Mouse (Mus musculus) neural tube, embryonic 14.5 days (tissue): ENCODE data around the gene Isyna1. TPM values are rescaled to one million over a fixed set of nuclear protein-coding genes. Genes with fewer than 3 reads are reported as not detected.
A peak's percentile ranks its signal among the peaks of the same experiment; 100 is the strongest.

Experiments used
- ATAC-seq: fragments of 200-750 bp; cut with Nextera tagmentation; 2 replicates; pipeline ENCODE4 v1.8.0; 2017; ENCODE audit warnings: low read depth, mild to moderate bottlenecking, moderate TSS enrichment, moderate library complexity
- H3K27ac ChIP-seq: fragments of 300-500 bp; sonication (generic); 2 replicates; pipeline ENCODE4 v1.5.1; 2014; ENCODE audit warnings: low read depth, mild to moderate bottlenecking, control low read depth, low read length, moderate library complexity, mixed read lengths
- H3K27me3 ChIP-seq: fragments of 300-500 bp; sonication (generic); 2 replicates; pipeline ENCODE4 v1.6.1; 2014; ENCODE audit warnings: low read length; ENCODE audit not compliant: control insufficient read depth, insufficient read depth
- H3K36me3 ChIP-seq: fragments of 300-500 bp; sonication (generic); 2 replicates; pipeline ENCODE4 v1.6.1; 2014; ENCODE audit warnings: low read length, mixed read lengths; ENCODE audit not compliant: control insufficient read depth, insufficient read depth
- H3K4me1 ChIP-seq: fragments of 300-500 bp; sonication (generic); 2 replicates; pipeline ENCODE4 v1.6.1; 2014; ENCODE audit warnings: low read length; ENCODE audit not compliant: control insufficient read depth, insufficient read depth
- H3K4me2 ChIP-seq: fragments of 300-500 bp; sonication (generic); 2 replicates; pipeline ENCODE4 v1.6.1; 2014; ENCODE audit warnings: mild to moderate bottlenecking, low read depth, low read length, control low read depth
- H3K4me3 ChIP-seq: fragments of 300-500 bp; sonication (generic); 2 replicates; pipeline ENCODE4 v1.5.1; 2014; ENCODE audit warnings: low read depth, low read length, control low read depth, mixed read lengths
- H3K9ac ChIP-seq: fragments of 300-500 bp; sonication (generic); replicated peaks from 2 replicates; pipeline ENCODE4 v1.6.1; 2014; ENCODE audit warnings: low read depth, mild to moderate bottlenecking, control low read depth, low read length, mixed read lengths
- H3K9me3 ChIP-seq: fragments of 300-500 bp; sonication (generic); 2 replicates; pipeline ENCODE4 v1.6.1; 2016; ENCODE audit warnings: low read length; ENCODE audit not compliant: control insufficient read depth
- WGBS: fragments of 180-500 bp; shearing (Covaris S2); extraction: QIAGEN DNeasy Blood & Tissue Kit; methylation state at CpG from one replicate; pipeline ENCODE4 v1.1.7; 2014; 5-methylcytosine and 5-hydroxymethylcytosine counted together
- polyA plus RNA-seq: library from polyadenylated mRNA; unstranded; fragments of >200 nt; fragmentation: Nextera tagmentation; extraction: Ambion mirVana; gene quantifications from 2 replicates; pipeline ENCODE4 v1.2.1, GENCODE M21; 2014

Isyna1 gene
- polyA plus RNA-seq, 1 experiment from 2014 or later, result 65.5 TPM

DNA sequence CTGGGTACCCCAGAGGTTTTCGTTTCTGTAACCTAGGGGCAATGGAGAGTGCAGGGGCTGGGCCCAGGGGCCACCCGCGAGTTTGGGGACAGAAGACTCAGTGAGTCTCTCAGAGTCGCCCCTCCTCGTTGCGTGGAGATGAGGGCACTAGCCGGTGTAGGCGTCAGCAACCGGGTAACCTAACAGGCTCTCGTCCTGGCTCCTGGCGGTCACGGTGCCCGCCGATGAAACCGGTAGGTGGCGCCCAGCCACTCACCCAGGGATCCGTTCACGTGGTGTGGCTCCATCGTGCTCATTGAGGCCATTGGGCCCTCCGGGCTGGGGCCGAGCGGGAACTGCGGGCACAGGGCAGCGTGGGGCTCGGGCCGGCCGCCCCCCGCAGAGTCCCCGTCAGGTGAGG lies 4.1 kb downstream of the Isyna1 start:
- H3K4me2 ChIP-seq, result peak overlapping the region; percentile 68
- no peaks in the 10 kb centered on the region for H3K9me3 ChIP-seq
- H3K4me3 ChIP-seq, result peak overlapping the region; percentile 31
- peaks cover 54% of the 10 kb centered on the region for H3K4me1 ChIP-seq
- no peaks in the 10 kb centered on the region; the same call in 1 of the 2 replicates for H3K36me3 ChIP-seq
- H3K9ac ChIP-seq, result peak overlapping the region; percentile 58
- H3K27me3 ChIP-seq, result no peaks in the 10 kb centered on the region
- under 1% methylated on average over 28 of the region's 29 CpGs for WGBS
- ATAC-seq, result peak; percentile 10; the same call in 1 of the 2 replicates
- H3K27ac ChIP-seq, result no peak overlapping the region

DNA sequence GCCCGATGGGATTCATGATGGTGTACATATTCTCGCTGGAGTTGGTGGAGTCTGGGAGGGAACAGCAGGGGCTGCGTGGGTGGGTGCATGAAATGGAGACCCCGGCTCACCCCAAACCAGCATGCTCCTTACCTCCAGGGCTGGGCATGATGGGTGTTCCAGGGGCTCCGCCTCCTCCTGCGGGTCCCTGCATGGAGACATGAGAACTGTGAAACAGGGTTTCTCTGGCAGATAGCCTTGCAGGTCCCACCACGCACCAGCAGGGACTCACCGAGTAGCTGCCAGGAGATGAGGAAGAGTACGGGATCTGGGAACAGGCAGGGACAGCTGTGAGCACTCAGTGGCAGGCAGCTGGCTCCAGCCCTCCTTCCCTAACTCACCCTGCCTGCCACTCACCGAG lies 4.5 kb downstream of the Isyna1 start:
- 16% methylated on average over 10 of the region's 10 CpGs for WGBS
- H3K27ac ChIP-seq, result no peak overlapping the region
- peaks cover 52% of the 10 kb centered on the region for H3K4me1 ChIP-seq
- peak overlapping the region; percentile 31 for H3K4me3 ChIP-seq
- H3K9ac ChIP-seq, result no peak overlapping the region; the same call in 1 of the 2 replicates
- no peaks in the 10 kb centered on the region; the same call in 1 of the 2 replicates for H3K36me3 ChIP-seq
- no peak for ATAC-seq
- H3K4me2 ChIP-seq, result peak overlapping the region; percentile 68
- no peaks in the 10 kb centered on the region for H3K27me3 ChIP-seq
- H3K9me3 ChIP-seq, result no peaks in the 10 kb centered on the region

DNA sequence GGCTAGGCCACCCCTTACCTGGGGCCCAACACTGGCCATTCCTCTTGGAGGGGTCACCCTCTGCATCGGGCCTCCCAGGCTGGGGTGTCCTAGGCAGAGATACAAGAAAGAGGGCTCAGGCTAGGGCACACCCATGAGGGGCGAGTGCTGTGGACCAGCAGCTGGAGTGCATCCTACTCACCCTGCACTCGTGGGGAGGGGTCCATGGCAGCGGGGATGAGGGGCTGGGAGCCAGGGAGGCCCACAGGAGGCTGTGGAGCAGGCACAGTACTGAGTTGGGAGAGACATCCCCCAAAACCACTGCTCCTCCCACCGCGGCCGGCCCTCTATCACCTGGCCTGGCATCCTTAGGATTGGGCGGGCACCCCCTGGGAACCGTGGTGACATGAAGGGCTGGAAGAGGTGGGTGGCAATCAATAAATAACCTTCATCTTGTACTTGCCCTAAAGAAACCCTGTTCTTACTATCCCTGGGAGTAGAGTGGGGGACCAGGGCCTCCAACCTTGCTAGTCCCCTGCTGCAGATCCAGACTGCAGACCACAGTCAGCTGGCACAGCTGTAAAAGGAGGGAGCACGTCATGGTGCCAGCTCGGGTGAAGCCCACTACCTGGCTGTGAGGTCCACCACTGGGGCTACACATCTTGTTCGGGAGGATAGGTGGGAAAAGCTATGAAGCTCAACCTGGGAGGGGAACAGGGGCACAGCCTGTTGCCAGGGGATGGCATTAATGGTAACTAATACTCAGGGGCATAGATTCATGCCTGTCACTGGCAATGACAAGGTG lies 5.5 kb downstream of the Isyna1 start:
- Histone ChIP-seq H3K27ac (no peak overlapping the region), H3K27me3 (no peaks in the 10 kb centered on the region), H3K4me3 (no peak overlapping the region), H3K9ac (no peak overlapping the region), H3K4me2 (no peak overlapping the region), H3K9me3 (no peaks in the 10 kb centered on the region), H3K4me1 (peaks cover 49% of the 10 kb centered on the region), H3K36me3 (no peaks in the 10 kb centered on the region; the same call in 1 of the 2 replicates)
- 86% methylated on average over 12 of the region's 12 CpGs for WGBS
- ATAC-seq, result no peak

DNA sequence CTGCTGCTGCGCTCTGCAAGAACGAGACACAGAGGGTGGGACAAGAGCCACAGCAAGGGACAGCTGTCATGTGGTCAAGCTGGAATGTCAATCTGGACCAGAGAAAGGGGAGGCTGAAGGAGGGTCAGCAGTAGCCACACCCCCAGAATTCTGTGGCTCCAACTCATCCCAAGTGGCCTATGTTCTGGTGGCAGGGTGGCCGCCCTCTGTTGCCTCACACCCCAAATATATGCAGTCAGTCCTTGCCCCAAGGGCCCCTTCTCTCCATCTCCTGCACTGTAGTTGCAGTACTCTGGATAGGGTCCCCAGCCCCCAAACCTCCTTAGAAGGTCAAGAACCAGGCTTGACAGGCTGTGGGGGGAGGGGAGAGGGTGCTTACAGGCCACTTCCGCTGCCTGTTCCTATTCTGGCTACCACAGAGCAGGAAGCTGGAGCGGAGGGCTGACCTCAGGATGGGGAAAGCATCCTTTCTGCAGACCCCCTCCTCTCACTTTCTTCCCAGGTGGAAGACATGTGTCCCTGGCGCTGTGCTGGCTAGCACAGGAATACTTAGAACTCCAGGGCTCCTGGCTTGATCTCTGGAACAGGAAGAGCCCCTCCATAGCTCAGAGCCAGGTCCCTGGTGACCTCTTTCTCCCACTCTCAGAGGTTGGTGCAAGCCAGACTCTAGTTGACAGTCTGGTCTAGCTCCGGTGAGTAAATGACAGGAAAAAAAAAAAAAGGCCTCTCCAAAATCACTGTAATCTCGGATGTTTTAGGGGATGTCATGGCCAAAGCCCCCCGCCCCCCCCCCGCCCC lies 6.5 kb downstream of the Isyna1 start:
- Histone ChIP-seq H3K4me3 (no peak overlapping the region), H3K27me3 (no peaks in the 10 kb centered on the region), H3K4me2 (peak overlapping the region; percentile 43), H3K27ac (peak overlapping the region; percentile 58), H3K9me3 (no peaks in the 10 kb centered on the region), H3K4me1 (peaks cover 41% of the 10 kb centered on the region), H3K36me3 (no peaks in the 10 kb centered on the region; the same call in 1 of the 2 replicates), H3K9ac (no peak overlapping the region; the same call in 1 of the 2 replicates)
- 17% methylated on average over 10 of the region's 10 CpGs for WGBS
- ATAC-seq, result no peak

DNA sequence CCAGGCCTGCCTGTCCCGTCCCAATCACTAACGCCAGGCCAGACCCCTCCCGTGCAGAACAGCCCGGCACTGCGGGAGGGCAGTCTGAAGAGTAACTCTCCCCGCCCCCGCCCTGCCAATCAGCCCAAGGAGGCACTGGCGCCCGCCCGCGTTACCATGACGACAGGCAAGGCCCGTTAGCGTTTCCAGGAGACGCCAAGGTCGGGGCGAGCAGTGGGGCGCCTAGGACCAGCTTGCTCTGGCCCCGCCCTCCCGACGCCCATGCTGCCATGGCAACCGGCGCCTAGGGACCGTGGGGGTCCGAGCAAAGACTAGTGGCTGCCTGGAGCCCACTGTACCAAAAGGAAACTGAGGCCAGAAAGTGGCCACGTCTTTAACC lies 7.1 kb downstream of the Isyna1 start:
- Histone ChIP-seq H3K9me3 (no peaks in the 10 kb centered on the region), H3K4me1 (peaks cover 41% of the 10 kb centered on the region), H3K9ac (no peak overlapping the region), H3K4me2 (peak overlapping the region; percentile 43), H3K27ac (peak overlapping the region; percentile 58), H3K36me3 (no peaks in the 10 kb centered on the region; the same call in 1 of the 2 replicates), H3K4me3 (no peak overlapping the region), H3K27me3 (no peaks in the 10 kb centered on the region)
- under 1% methylated on average over 24 of the region's 26 CpGs for WGBS
- ATAC-seq, result peak; percentile 58

DNA sequence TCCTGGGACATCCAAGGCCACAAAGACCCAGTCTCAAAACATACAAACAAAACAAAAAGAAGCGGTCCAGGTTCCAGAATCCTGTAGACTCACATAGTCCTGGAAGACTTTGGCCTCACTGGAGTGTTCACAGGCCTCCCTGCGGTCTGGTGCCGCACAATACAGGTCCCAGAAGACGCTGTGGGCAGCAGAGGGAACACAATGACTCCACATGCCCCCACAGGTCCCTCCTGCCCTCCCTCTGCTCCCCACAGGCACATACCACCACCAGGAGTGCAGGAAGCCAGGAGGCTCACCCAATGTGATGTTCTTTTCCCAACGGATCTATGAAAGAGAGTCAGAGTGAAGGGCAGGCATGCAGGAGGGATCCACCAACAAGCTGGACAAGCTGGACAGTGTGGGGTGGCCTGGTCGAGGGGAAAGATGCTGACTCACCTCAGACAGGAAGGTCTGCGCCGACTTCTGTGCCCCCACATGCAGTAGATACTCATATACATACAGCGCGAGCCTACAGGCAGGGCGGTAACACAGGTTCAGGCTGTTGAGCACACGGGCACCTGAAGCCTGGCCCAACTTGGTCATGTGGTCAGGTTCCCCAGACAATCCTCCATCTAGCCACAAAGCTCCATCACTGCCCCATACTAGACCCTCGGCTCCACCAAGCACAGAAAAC lies 8.1 kb downstream of the Isyna1 start:
- H3K4me3 ChIP-seq, result no peak overlapping the region
- H3K36me3 ChIP-seq, result no peaks in the 10 kb centered on the region; the same call in 1 of the 2 replicates
- peaks cover 42% of the 10 kb centered on the region for H3K4me1 ChIP-seq
- 96% methylated on average over 13 of the region's 13 CpGs for WGBS
- no peak overlapping the region for H3K9ac ChIP-seq
- ATAC-seq, result no peak
- no peaks in the 10 kb centered on the region for H3K27me3 ChIP-seq
- no peak overlapping the region for H3K27ac ChIP-seq
- H3K4me2 ChIP-seq, result no peak overlapping the region
- H3K9me3 ChIP-seq, result no peaks in the 10 kb centered on the region

DNA sequence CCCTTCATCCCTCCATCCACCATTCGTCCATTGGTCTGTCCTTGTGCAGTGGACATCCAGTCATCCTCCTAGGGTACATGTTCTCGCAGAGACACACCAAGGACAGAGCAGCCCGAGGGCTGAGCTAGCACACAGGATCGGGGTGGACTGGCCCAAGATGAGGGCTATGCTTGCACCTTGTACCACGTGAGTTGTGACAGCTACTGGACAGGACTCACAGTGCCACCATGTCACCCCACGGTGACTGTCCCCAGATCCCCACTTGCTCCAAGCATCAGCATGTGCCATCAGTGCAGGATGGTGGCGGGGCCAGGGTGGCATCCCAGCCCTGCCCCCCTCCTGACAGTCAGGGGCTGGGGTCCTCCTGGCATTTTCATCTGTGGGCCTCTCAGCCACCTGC lies 10.4 kb downstream of the Isyna1 start:
- H3K9me3 ChIP-seq, result no peaks in the 10 kb centered on the region
- WGBS, result 86% methylated on average over 7 of the region's 7 CpGs
- H3K9ac ChIP-seq, result no peak overlapping the region
- no peak for ATAC-seq
- H3K4me2 ChIP-seq, result no peak overlapping the region
- no peak overlapping the region for H3K27ac ChIP-seq
- H3K27me3 ChIP-seq, result no peaks in the 10 kb centered on the region
- no peak overlapping the region for H3K4me3 ChIP-seq
- H3K4me1 ChIP-seq, result peaks cover 34% of the 10 kb centered on the region
- H3K36me3 ChIP-seq, result no peaks in the 10 kb centered on the region; the same call in 1 of the 2 replicates

DNA sequence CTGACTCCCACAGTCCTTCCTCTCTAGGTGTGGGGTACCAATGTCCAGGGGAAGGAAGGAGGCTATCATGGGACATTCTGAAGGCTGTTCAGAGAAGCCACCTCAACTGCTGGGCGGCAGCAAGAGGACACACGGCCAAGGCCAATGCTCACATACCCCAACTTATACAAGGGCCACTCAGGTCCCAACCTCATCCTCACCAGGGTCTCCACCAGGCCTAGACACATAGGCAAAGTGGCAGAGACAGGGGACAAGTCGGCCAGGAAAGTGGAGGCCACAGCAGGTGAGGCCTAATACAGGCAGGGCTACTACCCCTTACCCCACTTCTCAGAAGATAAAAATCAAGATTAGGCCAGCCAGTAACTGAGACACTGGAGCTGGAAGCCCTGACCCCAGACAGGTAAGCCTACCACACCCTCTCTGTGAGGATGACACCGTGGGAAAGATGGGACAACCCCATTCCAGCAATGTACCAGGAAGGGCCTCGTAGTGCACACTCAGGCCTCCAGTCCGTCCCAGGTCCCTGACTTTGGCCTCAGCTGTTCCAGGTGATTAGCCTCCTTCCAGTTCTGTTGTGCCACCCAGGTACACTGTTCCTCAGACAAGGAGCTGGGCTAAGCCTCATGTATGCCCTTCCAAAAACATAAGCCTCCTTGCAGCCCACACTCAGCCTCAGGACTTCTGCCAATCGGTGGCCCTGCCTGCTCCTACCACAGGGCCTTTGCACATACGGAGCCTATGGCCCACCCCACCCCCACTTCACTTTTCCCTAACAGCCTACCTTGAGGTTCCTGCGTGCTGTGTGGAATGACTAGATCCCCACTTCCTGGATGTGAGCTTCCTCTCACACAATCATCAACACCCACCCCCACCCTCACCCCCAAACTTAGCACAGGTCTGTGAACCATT lies 12.0 kb downstream of the Isyna1 start:
- Histone ChIP-seq H3K27me3 (no peaks in the 10 kb centered on the region), H3K36me3 (no peaks in the 10 kb centered on the region), H3K4me3 (no peak overlapping the region), H3K4me1 (peaks cover 32% of the 10 kb centered on the region), H3K27ac (no peak overlapping the region), H3K4me2 (peak overlapping the region; percentile 86; the same call in 1 of the 2 replicates), H3K9me3 (no peaks in the 10 kb centered on the region), H3K9ac (no peak overlapping the region)
- no peak for ATAC-seq
- 95% methylated on average over 9 of the region's 9 CpGs for WGBS
